Mouse (Mus musculus) limb, embryonic 12.5 days (tissue): Measurements from ENCODE around the gene Krtap31-2. TPM values are rescaled to one million over a fixed set of nuclear protein-coding genes. Genes with fewer than 3 reads are reported as not detected.

ENCODE experiments used
- ATAC-seq: fragments of 200-750 bp; cut with Nextera tagmentation; 2 replicates; pipeline ENCODE4 v1.8.0; 2017; ENCODE audit warnings: low read depth, moderate TSS enrichment; ENCODE audit not compliant: insufficient number of reproducible peaks, insufficient read depth, low FRiP score, low TSS enrichment
- H3K27ac ChIP-seq: fragments of 300-500 bp; sonication (generic); 2 replicates; pipeline ENCODE4 v1.5.1; 2016; ENCODE audit warnings: mild to moderate bottlenecking, moderate library complexity
- H3K27me3 ChIP-seq: fragments of 300-500 bp; sonication (generic); 2 replicates; pipeline ENCODE4 v1.6.1; 2016; ENCODE audit warnings: mild to moderate bottlenecking, moderate library complexity
- H3K36me3 ChIP-seq: fragments of 300-500 bp; sonication (generic); 2 replicates; pipeline ENCODE4 v1.6.1; 2016; ENCODE audit warnings: mild to moderate bottlenecking, moderate library complexity
- H3K4me1 ChIP-seq: fragments of 300-500 bp; sonication (generic); replicated peaks from 2 replicates; pipeline ENCODE4 v1.6.1; 2016
- H3K4me2 ChIP-seq: fragments of 300-500 bp; sonication (generic); 2 replicates; pipeline ENCODE4 v1.6.1; 2016; ENCODE audit warnings: mild to moderate bottlenecking, moderate library complexity
- H3K4me3 ChIP-seq: fragments of 300-500 bp; sonication (generic); replicated peaks from 2 replicates; pipeline ENCODE4 v1.5.1; 2016; ENCODE audit warnings: mild to moderate bottlenecking
- H3K9ac ChIP-seq: fragments of 300-500 bp; sonication (generic); replicated peaks from 2 replicates; pipeline ENCODE4 v1.6.1; 2016; ENCODE audit warnings: mild to moderate bottlenecking, moderate library complexity
- H3K9me3 ChIP-seq: fragments of 300-500 bp; sonication (generic); 2 replicates; pipeline ENCODE4 v1.6.1; 2016; ENCODE audit warnings: mild to moderate bottlenecking, moderate library complexity
- WGBS: fragments of 180-500 bp; shearing (Covaris S2); methylation state at CpG from one replicate; pipeline ENCODE4 v1.1.7; 2016; 5-methylcytosine and 5-hydroxymethylcytosine counted together
- polyA plus RNA-seq: library from polyadenylated mRNA; unstranded; fragments of >200 nt; fragmentation: Nextera tagmentation; extraction: Ambion mirVana; gene quantifications from 2 replicates; pipeline ENCODE4 v1.2.1, GENCODE M21; 2016

The Krtap31-2 gene
- not detected in 2 replicates for polyA plus RNA-seq

DNA sequence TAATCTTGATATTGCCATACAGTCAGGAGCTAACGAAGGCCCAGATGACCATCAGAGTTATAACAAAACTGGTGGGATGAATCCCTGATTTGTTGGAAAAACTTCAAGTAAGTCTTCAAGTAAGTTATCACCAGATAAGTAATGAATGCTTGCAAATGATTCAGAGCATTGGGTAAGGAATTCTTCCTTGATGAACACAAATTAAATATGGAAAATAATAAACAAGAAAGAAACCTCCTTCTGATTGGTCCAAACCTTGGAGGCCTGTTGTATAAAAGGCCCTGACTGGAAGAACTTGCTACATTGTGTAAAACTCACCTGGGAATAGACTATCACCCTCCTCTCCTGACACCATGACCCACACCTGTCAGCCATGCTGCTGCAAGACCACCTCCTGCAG is at the start of gene Krtap31-2:
Gene Krtap31-2 (plus strand): TSS at position 301 of the 400 bp plus-strand sequence.
- ATAC-seq, result no peak
- WGBS, result 94% methylated on average over 1 of the region's 1 CpGs
- H3K9me3 ChIP-seq, result peaks cover 3% of the 10 kb centered on the region; the same call in 1 of the 2 replicates

DNA sequence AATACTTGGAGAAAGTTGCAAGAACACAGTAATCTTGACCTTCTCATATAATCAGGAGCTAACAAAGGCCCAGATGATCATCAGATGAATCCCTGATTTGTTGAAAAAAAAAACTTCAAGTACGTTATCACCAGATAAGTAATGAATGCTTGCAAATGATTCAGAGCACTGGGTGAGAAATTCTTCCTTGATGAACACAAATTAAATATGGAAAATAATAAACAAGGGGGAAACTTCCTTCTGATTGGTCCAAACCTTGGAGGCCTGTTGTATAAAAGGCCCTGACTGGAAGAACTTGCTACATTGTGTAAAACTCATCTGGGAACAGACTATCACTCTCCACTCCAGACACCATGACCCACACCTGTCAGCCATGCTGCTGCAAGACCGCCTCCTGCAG is 28.5 kb upstream of the Krtap31-2 start, which contains the start of gene Krtap31-1:
Gene Krtap31-1 (plus strand): TSS at position 301 of the 400 bp plus-strand sequence.
- 82% methylated on average over 2 of the region's 2 CpGs for WGBS
- H3K4me1 ChIP-seq, result no peaks in the 10 kb centered on the region
- no peak within 1 kb of the TSS for H3K4me3 ChIP-seq
- H3K27ac ChIP-seq, result no peak within 1 kb of the TSS
- H3K9me3 ChIP-seq, result no peaks in the 10 kb centered on the region
- no peaks in the 10 kb centered on the region for H3K27me3 ChIP-seq
- no peak within 1 kb of the TSS for H3K9ac ChIP-seq
- no peak within 1 kb of the TSS for H3K4me2 ChIP-seq
- ATAC-seq, result no peak
- no peaks in the 10 kb centered on the region for H3K36me3 ChIP-seq

More for the DNA sequence above, at the start of gene Krtap31-2:
- H3K27ac ChIP-seq, result no peak within 1 kb of the TSS
- no peak within 1 kb of the TSS for H3K4me3 ChIP-seq
- H3K4me2 ChIP-seq, result no peak within 1 kb of the TSS
- H3K36me3 ChIP-seq, result no peaks in the 10 kb centered on the region
- H3K4me1 ChIP-seq, result no peaks in the 10 kb centered on the region
- no peaks in the 10 kb centered on the region; the same call in 1 of the 2 replicates for H3K27me3 ChIP-seq
- H3K9ac ChIP-seq, result no peak within 1 kb of the TSS

DNA sequence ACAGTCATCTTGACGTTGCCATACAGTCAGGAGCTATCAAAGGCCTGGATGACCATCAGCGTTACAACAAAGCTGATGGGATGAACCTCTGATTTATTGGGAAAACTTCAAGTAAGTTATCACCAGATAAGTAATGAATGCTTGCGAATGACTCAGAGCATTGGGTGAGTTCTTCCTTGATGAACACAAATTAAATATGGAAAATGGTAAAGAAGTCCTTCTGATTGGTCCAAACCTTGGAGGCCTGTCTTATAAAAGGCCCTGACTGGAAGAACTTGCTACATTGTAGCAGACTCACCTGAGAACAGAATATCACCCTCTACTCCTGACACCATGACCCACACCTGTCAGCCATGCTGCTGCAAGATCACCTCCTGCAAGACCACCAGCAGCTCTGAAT is 21.6 kb upstream of the Krtap31-2 start, which contains the start of gene Gm11565:
Gene Gm11565 (plus strand): TSS at position 301 of the 400 bp plus-strand sequence.
- 92% methylated on average over 3 of the region's 3 CpGs for WGBS
- Histone ChIP-seq H3K9ac (no peak within 1 kb of the TSS), H3K36me3 (no peaks in the 10 kb centered on the region), H3K9me3 (no peaks in the 10 kb centered on the region), H3K27me3 (no peaks in the 10 kb centered on the region), H3K4me1 (no peaks in the 10 kb centered on the region), H3K4me2 (no peak within 1 kb of the TSS), H3K4me3 (no peak within 1 kb of the TSS), H3K27ac (no peak within 1 kb of the TSS)
- ATAC-seq, result no peak

DNA sequence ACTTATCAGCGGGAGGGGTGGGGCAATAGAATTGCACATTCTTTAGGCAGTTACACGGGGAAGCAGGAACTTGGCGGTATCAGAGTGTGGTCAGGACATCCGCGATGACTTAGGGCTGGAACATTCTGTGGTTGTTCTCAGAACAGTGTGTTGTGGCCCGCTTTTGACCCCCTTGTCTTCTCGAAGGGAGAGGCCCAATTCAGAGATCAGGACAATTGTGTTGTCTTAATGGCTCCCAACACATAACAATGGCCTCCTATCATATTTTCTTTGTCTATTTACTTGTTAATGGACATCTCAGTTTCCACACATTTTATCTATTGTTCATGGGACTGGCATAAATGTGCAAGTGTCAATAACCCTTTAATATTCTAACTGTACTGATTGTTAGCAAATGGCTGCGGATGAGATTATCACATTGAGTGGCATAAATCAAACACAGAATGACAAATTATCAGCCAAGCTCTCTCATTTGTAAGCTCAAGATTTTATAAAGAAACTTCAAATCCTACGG is 1.7 kb downstream of the Krtap31-2 start:
- no peak for ATAC-seq
- WGBS, result 86% methylated on average over 9 of the region's 9 CpGs
- H3K4me1 ChIP-seq, result no peaks in the 10 kb centered on the region

DNA sequence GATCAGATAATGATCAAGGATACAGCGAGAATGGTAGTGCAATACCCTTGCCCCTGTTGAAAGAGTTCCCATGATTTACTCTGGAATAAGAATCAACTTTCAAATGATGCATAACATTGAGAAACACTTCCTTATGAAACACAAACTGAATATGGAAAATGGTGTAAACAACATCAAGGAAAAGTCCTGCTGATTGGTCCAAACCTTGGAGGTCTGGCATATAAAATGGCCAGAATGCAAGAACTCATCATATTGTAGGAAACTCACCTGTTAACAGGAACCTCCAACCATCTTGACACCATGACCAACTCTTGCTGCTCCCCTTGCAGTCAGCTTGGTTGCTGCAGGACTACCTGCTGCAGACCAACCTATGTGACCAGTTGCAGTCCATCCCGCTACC is 12.1 kb downstream of the Krtap31-2 start, which contains the start of gene Krtap9-5:
Gene Krtap9-5 (plus strand): TSS at position 301 of the 400 bp plus-strand sequence.
- Histone ChIP-seq H3K4me3 (no peak within 1 kb of the TSS), H3K9me3 (no peaks in the 10 kb centered on the region), H3K4me2 (no peak within 1 kb of the TSS), H3K4me1 (no peaks in the 10 kb centered on the region), H3K9ac (no peak within 1 kb of the TSS), H3K27me3 (no peaks in the 10 kb centered on the region), H3K27ac (no peak within 1 kb of the TSS), H3K36me3 (no peaks in the 10 kb centered on the region)
- 87% methylated on average over 2 of the region's 2 CpGs for WGBS
- ATAC-seq, result no peak

More for the DNA sequence above, 1.7 kb downstream of the Krtap31-2 start:
- no peak overlapping the region for H3K4me2 ChIP-seq
- H3K9me3 ChIP-seq, result no peaks in the 10 kb centered on the region
- no peaks in the 10 kb centered on the region for H3K36me3 ChIP-seq
- no peak overlapping the region for H3K4me3 ChIP-seq
- H3K27me3 ChIP-seq, result no peaks in the 10 kb centered on the region
- H3K27ac ChIP-seq, result no peak overlapping the region
- H3K9ac ChIP-seq, result no peak overlapping the region

DNA sequence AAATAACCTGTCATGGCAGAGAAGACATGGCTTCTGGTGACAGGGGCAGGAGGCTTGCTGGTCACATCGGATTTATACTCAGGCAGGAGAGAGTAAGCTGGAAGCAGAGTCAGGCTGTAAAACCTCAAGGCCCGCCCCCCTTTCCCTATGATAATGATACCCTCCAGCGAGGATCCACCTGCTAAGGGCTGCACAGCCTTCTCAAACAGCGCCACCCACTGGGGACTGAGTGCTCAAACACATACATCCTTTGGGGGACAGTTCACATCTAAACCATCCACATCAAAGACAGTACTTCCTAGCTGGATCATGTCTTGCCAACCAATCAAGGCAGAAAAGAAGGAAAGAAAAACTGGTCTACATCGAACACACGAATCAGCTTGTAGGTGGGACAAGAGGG is 28.1 kb downstream of the Krtap31-2 start:
- no peak overlapping the region for H3K4me2 ChIP-seq
- H3K9ac ChIP-seq, result no peak overlapping the region
- no peak for ATAC-seq
- H3K9me3 ChIP-seq, result no peaks in the 10 kb centered on the region
- no peak overlapping the region for H3K27ac ChIP-seq
- 52% methylated on average over 6 of the region's 6 CpGs for WGBS
- no peaks in the 10 kb centered on the region for H3K36me3 ChIP-seq
- no peaks in the 10 kb centered on the region for H3K27me3 ChIP-seq
- H3K4me1 ChIP-seq, result no peaks in the 10 kb centered on the region
- H3K4me3 ChIP-seq, result no peak overlapping the region

DNA sequence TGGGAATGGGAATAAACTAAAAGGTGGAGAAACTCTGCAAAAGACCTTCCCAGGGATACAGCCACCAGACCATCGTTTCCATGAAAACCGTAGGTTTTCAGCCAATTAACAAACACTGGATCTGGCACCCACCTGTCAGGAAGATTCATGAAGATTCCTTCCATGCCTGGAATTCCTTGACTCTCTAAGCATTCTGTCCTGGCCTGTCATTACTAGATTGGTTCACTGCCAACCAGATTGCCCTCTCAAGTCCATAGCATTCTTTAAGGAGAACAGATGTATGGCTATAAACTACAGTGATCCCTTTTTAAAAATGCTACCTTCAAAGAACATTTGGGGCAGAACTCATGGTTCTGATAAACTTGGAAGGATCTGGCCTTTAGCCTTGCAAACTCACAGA is 29.9 kb downstream of the Krtap31-2 start:
- H3K9ac ChIP-seq, result no peak overlapping the region
- ATAC-seq, result no peak
- H3K4me2 ChIP-seq, result no peak overlapping the region

DNA sequence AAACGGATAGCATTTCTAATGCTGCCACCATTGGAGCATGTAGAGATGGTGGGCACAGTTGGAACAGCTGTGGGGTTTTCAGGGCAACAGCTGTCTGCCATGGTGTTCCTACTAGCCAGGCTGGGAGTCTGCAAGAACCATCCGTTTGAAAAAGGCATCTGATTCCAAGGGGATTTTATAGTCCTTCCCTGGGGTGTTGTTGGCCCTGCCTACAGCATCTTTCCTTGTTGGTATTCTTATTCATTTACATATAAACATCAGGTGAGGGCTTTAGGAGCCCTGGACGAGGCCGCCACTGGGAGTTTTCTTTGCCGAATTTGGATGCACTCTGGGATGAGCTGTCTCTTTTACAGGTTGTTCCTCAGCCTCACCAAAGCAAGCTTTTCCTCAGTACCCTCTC is 42.9 kb downstream of the Krtap31-2 start, which contains the start of gene Krtap29-1:
Gene Krtap29-1 (minus strand): TSS at position 101 of the 400 bp plus-strand sequence.
- Histone ChIP-seq H3K4me1 (no peaks in the 10 kb centered on the region), H3K4me3 (no peak within 1 kb of the TSS), H3K27ac (no peak within 1 kb of the TSS), H3K36me3 (no peaks in the 10 kb centered on the region), H3K27me3 (no peaks in the 10 kb centered on the region), H3K9ac (no peak within 1 kb of the TSS), H3K4me2 (no peak within 1 kb of the TSS), H3K9me3 (peaks cover under 1% of the 10 kb centered on the region)
- WGBS, result 69% methylated on average over 5 of the region's 5 CpGs
- ATAC-seq, result no peak

More for the DNA sequence above, 29.9 kb downstream of the Krtap31-2 start:
- Histone ChIP-seq H3K9me3 (no peaks in the 10 kb centered on the region), H3K27ac (no peak overlapping the region), H3K27me3 (no peaks in the 10 kb centered on the region), H3K4me3 (no peak overlapping the region), H3K4me1 (no peaks in the 10 kb centered on the region), H3K36me3 (no peaks in the 10 kb centered on the region)
- WGBS, result 13% methylated on average over 2 of the region's 2 CpGs

DNA sequence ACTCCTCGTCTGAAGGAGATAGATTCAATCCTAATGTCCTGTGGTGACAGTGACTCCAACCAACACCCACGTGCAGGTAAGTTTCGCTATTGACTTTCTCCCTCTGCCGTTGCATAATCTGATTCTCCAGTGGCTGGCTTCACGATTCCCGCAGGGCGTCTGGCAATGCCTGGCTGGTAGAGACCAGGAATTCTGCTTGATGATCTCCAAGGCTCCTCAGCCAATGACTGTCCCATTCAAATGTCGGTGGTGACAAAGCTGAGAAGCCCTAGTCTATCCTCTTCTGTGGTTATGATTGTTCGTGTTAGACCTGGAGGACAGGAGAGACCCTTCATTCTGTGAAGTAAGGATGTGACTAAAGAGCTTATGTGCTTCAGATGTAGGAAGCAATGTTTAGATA is 46.6 kb downstream of the Krtap31-2 start:
- no peak for ATAC-seq
- H3K9ac ChIP-seq, result no peak overlapping the region
- WGBS, result 87% methylated on average over 9 of the region's 9 CpGs

DNA sequence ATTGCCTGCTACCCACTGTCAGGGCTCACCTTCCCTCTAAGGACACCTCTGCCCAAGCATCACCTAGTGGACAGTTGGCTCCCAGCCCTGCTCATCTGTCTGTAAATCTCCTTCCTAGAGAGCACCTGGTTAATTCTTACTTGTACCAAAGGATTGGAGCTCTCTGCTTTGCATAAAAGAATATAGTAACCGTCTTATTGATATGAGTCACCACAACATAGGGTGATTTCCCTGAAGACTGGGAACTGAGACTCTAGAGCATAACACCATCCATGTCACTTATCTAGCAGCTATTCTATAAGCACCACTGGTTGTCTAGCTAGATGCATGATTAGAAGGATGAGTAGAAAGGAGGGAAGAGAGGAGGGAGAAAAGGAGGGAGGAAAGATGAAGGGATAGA is 47.4 kb downstream of the Krtap31-2 start:
- Histone ChIP-seq H3K27ac (no peak overlapping the region), H3K4me3 (no peak overlapping the region), H3K4me1 (no peaks in the 10 kb centered on the region), H3K4me2 (no peak overlapping the region), H3K9me3 (no peaks in the 10 kb centered on the region), H3K36me3 (no peaks in the 10 kb centered on the region), H3K27me3 (peaks cover 5% of the 10 kb centered on the region; the same call in 1 of the 2 replicates), H3K9ac (no peak overlapping the region)
- WGBS, result 89% methylated on average over 1 of the region's 1 CpGs
- ATAC-seq, result no peak

More for the DNA sequence above, 46.6 kb downstream of the Krtap31-2 start:
- Histone ChIP-seq H3K27ac (no peak overlapping the region), H3K27me3 (peaks cover 5% of the 10 kb centered on the region; the same call in 1 of the 2 replicates), H3K4me2 (no peak overlapping the region), H3K4me3 (no peak overlapping the region), H3K4me1 (no peaks in the 10 kb centered on the region), H3K36me3 (no peaks in the 10 kb centered on the region), H3K9me3 (no peaks in the 10 kb centered on the region)

DNA sequence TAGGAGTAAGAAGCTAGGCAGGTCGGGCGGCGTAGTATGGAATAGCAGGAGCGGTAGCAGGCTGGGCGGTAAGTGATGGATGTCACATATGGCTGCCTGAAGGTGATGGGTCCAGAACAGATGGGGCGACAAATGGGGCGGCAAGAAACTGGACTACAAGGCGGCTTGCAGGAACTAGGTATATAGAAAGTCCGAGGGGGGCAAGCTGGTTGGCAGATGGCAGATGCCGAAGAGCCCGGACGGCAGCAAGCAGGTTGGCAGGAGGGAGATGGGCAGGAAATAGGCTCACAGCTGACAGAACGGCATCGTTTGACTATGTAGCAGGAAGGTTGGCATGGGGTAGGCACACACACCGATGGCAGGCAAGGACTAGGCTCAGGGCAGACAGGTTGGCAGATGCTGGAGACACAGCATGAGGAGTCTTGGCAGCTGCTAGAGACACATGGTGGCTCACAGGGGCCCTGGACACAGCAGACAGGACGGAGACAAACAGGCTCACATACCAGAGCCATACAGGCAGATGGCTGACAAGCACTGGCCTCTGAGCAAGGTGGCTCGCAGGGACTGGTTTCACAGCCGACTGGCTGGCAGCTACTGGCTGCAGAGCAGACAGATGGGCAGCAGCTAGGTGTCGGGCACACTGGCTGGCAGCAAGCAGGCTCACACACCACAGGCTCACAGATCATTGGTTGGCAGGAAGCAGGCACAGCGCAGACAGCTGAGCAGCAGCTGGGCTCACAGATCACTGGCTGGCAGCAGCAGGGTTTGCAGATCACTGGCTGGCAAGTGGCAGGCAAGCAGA is 49.4 kb downstream of the Krtap31-2 start:
- no peak overlapping the region for H3K9ac ChIP-seq
- H3K4me1 ChIP-seq, result no peaks in the 10 kb centered on the region
- peaks cover 5% of the 10 kb centered on the region; the same call in 1 of the 2 replicates for H3K27me3 ChIP-seq
- H3K4me2 ChIP-seq, result no peak overlapping the region
- H3K4me3 ChIP-seq, result no peak overlapping the region
- no peaks in the 10 kb centered on the region for H3K9me3 ChIP-seq
- H3K27ac ChIP-seq, result no peak overlapping the region
- no peak for ATAC-seq
- H3K36me3 ChIP-seq, result no peaks in the 10 kb centered on the region
- 81% methylated on average over 20 of the region's 20 CpGs for WGBS
